Mouse (Mus musculus) embryo, embryonic 10 days (tissue): ENCODE data around the gene Shank2.

Experiments
- DNase-seq: peaks from one replicate; pipeline ENCODE4 v3.0.0-alpha.2; 2015; ENCODE audit warnings: low spot score

Gene Shank2

GRCm38 (mm10) chr7:144271074-144271473, 269.3 kb downstream of the Shank2 start:
- DNase-seq = no peak

GRCm38 (mm10) chr7:144278703-144279102, 277.0 kb downstream of the Shank2 start:
- no peak for DNase-seq

- DNase-seq = peak; percentile 16
These were observed 282.0 kb downstream of the Shank2 start for GRCm38 (mm10) chr7:144283701-144284100.

GRCm38 (mm10) chr7:144284241-144285065, 282.7 kb downstream of the Shank2 start:
- DNase-seq = peak; percentile 74

GRCm38 (mm10) chr7:144285066-144285633, 283.4 kb downstream of the Shank2 start:
- no peak for DNase-seq

- no peak for DNase-seq
These were observed 284.2 kb downstream of the Shank2 start for GRCm38 (mm10) chr7:144285912-144286311.

- DNase-seq = no peak
These were observed 286.3 kb downstream of the Shank2 start for GRCm38 (mm10) chr7:144287991-144288390.

- no peak for DNase-seq
These were observed 289.8 kb downstream of the Shank2 start for GRCm38 (mm10) chr7:144291478-144291877.

GRCm38 (mm10) chr7:144293611-144294010, 291.9 kb downstream of the Shank2 start:
- DNase-seq = no peak

- DNase-seq = peak; percentile 78
These were observed 292.8 kb downstream of the Shank2 start for GRCm38 (mm10) chr7:144294239-144295200.

GRCm38 (mm10) chr7:144299351-144299750, 297.6 kb downstream of the Shank2 start:
- no peak for DNase-seq

GRCm38 (mm10) chr7:144301646-144302045, 299.9 kb downstream of the Shank2 start:
- no peak for DNase-seq

GRCm38 (mm10) chr7:144302498-144302897, 300.8 kb downstream of the Shank2 start:
- DNase-seq = no peak

- DNase-seq = no peak
These were observed 306.2 kb downstream of the Shank2 start for GRCm38 (mm10) chr7:144307853-144308409.

GRCm38 (mm10) chr7:144314438-144315105, 312.8 kb downstream of the Shank2 start:
- DNase-seq = no peak

GRCm38 (mm10) chr7:144316224-144316623, 314.5 kb downstream of the Shank2 start:
- no peak for DNase-seq

GRCm38 (mm10) chr7:144316797-144317196, 315.1 kb downstream of the Shank2 start:
- peak; percentile 48 for DNase-seq

GRCm38 (mm10) chr7:144324077-144324476, 322.3 kb downstream of the Shank2 start:
- DNase-seq = no peak

- DNase-seq = no peak
These were observed 323.1 kb downstream of the Shank2 start for GRCm38 (mm10) chr7:144324861-144325260.

- no peak for DNase-seq
These were observed 323.9 kb downstream of the Shank2 start for GRCm38 (mm10) chr7:144325603-144326002.

- DNase-seq = no peak
These were observed 327.7 kb downstream of the Shank2 start for GRCm38 (mm10) chr7:144329403-144329890.
